ENCODE assay signal across 38 mouse cellular contexts in genomic region chr2:150671609-150672290, GRCm38 (mm10). TPM values are rescaled to one million over a fixed set of nuclear protein-coding genes. Genes with fewer than 3 reads are reported as not detected.
DNase-seq lines count a peak whose midpoint lies in the region; TF ChIP-seq lines count a peak whose summit lies in the region.
"Had no signal": no experiment of that assay in that cellular context is flagged by ENCODE, and none has a peak within 500 bp of the region (broad histone marks: within the 10 kb centered on the region; RNA-seq: fewer than 3 reads in every experiment).

No protein-coding gene starts in this region.

- peaks cover 2% of the 10 kb centered on the region; the same call in 1 of the 2 replicates for H3K4me1 ChIP-seq in cortical plate, adult 2 months (ENCODE audit: control insufficient read depth, insufficient read depth, low read length)

- H3K4me3 ChIP-seq in cortical plate, adult 2 months (ENCODE audit: insufficient read depth, low read length), result no peak overlapping the region
- H3K4me3 ChIP-seq: embryonic facial prominence, embryonic 12.5 days; forebrain, embryonic 10.5 days; hindbrain, embryonic 13.5 days; left cerebral cortex, adult 2 months; limb, embryonic 12.5 days; liver, embryonic 12.5 days; midbrain, embryonic 12.5 days; neural tube, embryonic 13.5 days had no signal

- TF ChIP-seq POLR2A in cortical plate, adult 2 months (IDR thresholded peaks at IDR 0.05; ENCODE audit: extremely low read depth, insufficient read depth, low read length), result no peak

- TF ChIP-seq CTCF in cortical plate, adult 2 months (IDR thresholded peaks at IDR 0.05; ENCODE audit: extremely low read depth, insufficient read depth, low read length), result no peak

- intact Hi-C loops in heart, postnatal 14 days (cut with DNase I), result no loop called here

- DNase-seq in heart, adult 11 months, result peak; percentile 93
- no peak for DNase-seq in heart, postnatal 14 days
- DNase-seq in right cerebral cortex, adult 18-20 months, result peak; percentile 38
- no peak for DNase-seq in right cerebral cortex, postnatal 10 days (ENCODE audit: low spot score in 2 of 2)
- no peak for DNase-seq in lung, adult 18-20 months
- DNase-seq in c-Kit-positive CD71-positive TER-119-positive erythroid progenitor cells, embryonic 14.5 days (ENCODE audit: low spot score), result no peak
- DNase-seq: cerebellum, adult 9-10 months; cerebellum, postnatal 36 days; embryo, embryonic 11 days; gastrocnemius, postnatal 25 days; heart, postnatal 4 days; kidney, adult 8-10 months; kidney, postnatal 10 days; lung, embryonic 14.5 days; lung, postnatal 14 days; right cerebral cortex, postnatal 14 days; thymus, adult 2 months; thymus, postnatal 36 days had no signal

- H3K27ac ChIP-seq in cortical plate, adult 2 months (ENCODE audit: insufficient read depth, low read length), result 0 out of 2 replicates have a peak overlapping the region, but pooled peaks have one; percentile 5
- H3K27ac ChIP-seq: embryonic facial prominence, embryonic 12.5 days; forebrain, embryonic 10.5 days; hindbrain, embryonic 13.5 days; left cerebral cortex, adult 2 months; limb, embryonic 12.5 days; liver, embryonic 12.5 days; midbrain, embryonic 12.5 days; neural tube, embryonic 13.5 days; stomach, postnatal 0 days had no signal

RNA-seq across cellular contexts. Expression of gene Acss1, which starts 3.5 kb away (rescaled TPM):
- total RNA-seq in heart, postnatal 14 days (2021), result 100 to 1,000 TPM; 121 to 136 TPM
- polyA plus RNA-seq in cortical plate, adult 2 months (2012; rRNA removed), result 27.2 and 28.8 TPM in 2 replicates

RNA-seq across cellular contexts. Expression of gene Vsx1, which starts 17.4 kb away (rescaled TPM):
- total RNA-seq in heart, postnatal 14 days (2021), result not detected
- polyA plus RNA-seq in cortical plate, adult 2 months (2012; rRNA removed), result 0.13 and 0.27 TPM in 2 replicates
- total RNA-seq: adrenal gland, postnatal 14 days; gastrocnemius, postnatal 25 days; heart, postnatal 4 days; left cerebral cortex, postnatal 25 days; megakaryocyte progenitor cell, adult 5-6 weeks; midbrain, postnatal 0 days had no signal
- polyA plus RNA-seq: CD4-positive, CD25-positive, alpha-beta regulatory T cell, adult 4 months; embryonic facial prominence, embryonic 12.5 days; forebrain, embryonic 16.5 days; heart, embryonic 11.5 days; heart, embryonic 16.5 days; intestine, embryonic 16.5 days; limb, embryonic 12.5 days; liver, embryonic 12.5 days; lung, embryonic 14.5 days; small intestine, adult 2 months; stomach, postnatal 0 days; thymus, adult 2 months had no signal

Comparison
In these comparisons a context has a peak if more than half of its experiments do, and no peak if none do; other contexts are left out.
1. DNase-seq: peak in heart, adult 11 months (single experiment) and right cerebral cortex, adult 18-20 months (single experiment); none in heart, postnatal 14 days (0 of 2), right cerebral cortex, postnatal 10 days (0 of 2), lung, adult 18-20 months (0 of 2) and c-Kit-positive CD71-positive TER-119-positive erythroid progenitor cells, embryonic 14.5 days (single experiment).